24 mouse cellular contexts compared by ENCODE assay signal in genomic region chr7:144262666-144263065, GRCm38 (mm10).
DNase-seq lines count a peak whose midpoint lies in the region; ATAC-seq and TF ChIP-seq lines count a peak whose summit lies in the region.
"Had no signal": no experiment of that assay in that cellular context is flagged by ENCODE, and none has a peak within 500 bp of the region (broad histone marks: within the 10 kb centered on the region; RNA-seq: fewer than 3 reads in every experiment).

No protein-coding gene starts in this region.

- 61% methylated on average over 6 of the region's 6 CpGs for WGBS in kidney, adult 2 months
- WGBS in midbrain, embryonic 13.5 days = 80% methylated on average over 6 of the region's 6 CpGs

- no peak overlapping the region for H3K9ac ChIP-seq in midbrain, embryonic 13.5 days (replicated peaks)
- H3K9ac ChIP-seq: embryonic facial prominence, embryonic 13.5 days; embryonic facial prominence, embryonic 15.5 days; forebrain, embryonic 12.5 days had no signal

- no peak overlapping the region for H3K27ac ChIP-seq in kidney, adult 2 months (ENCODE audit: insufficient read depth, low read depth, low read length)
- no peak overlapping the region for H3K27ac ChIP-seq in midbrain, embryonic 13.5 days
- H3K27ac ChIP-seq: embryonic facial prominence, embryonic 13.5 days; embryonic facial prominence, embryonic 15.5 days; forebrain, embryonic 10.5 days; forebrain, embryonic 12.5 days had no signal

- no peak for TF ChIP-seq CTCF in kidney, adult 2 months (conservative IDR thresholded peaks at IDR 0.05; ENCODE audit: insufficient read depth, insufficient read length, low read depth, low read length)

- H3K9me3 ChIP-seq in midbrain, embryonic 13.5 days = no peaks in the 10 kb centered on the region
- H3K9me3 ChIP-seq: embryonic facial prominence, embryonic 13.5 days; embryonic facial prominence, embryonic 15.5 days; forebrain, embryonic 10.5 days; forebrain, embryonic 12.5 days had no signal

- 0 out of 2 replicates have a peak, but pooled peaks cover 2% of the 10 kb centered on the region for H3K4me1 ChIP-seq in kidney, adult 2 months (ENCODE audit: control insufficient read depth, insufficient read depth, low read length)
- peaks cover 6% of the 10 kb centered on the region for H3K4me1 ChIP-seq in midbrain, embryonic 13.5 days (replicated peaks)
- H3K4me1 ChIP-seq: embryonic facial prominence, embryonic 13.5 days; embryonic facial prominence, embryonic 15.5 days; forebrain, embryonic 10.5 days had no signal

- H3K4me3 ChIP-seq in kidney, adult 2 months (ENCODE audit: insufficient read depth, low read depth, low read length) = no peak overlapping the region
- H3K4me3 ChIP-seq in midbrain, embryonic 13.5 days (replicated peaks) = no peak overlapping the region
- H3K4me3 ChIP-seq: embryonic facial prominence, embryonic 13.5 days; embryonic facial prominence, embryonic 15.5 days; erythroblast, embryonic 14.5 days; forebrain, embryonic 10.5 days; forebrain, embryonic 12.5 days had no signal

- H3K36me3 ChIP-seq in kidney, adult 2 months (ENCODE audit: control insufficient read depth, insufficient read depth, low read length) = no peaks in the 10 kb centered on the region
- H3K36me3 ChIP-seq in midbrain, embryonic 13.5 days = no peaks in the 10 kb centered on the region
- H3K36me3 ChIP-seq: embryonic facial prominence, embryonic 13.5 days; embryonic facial prominence, embryonic 15.5 days; forebrain, embryonic 10.5 days; forebrain, embryonic 12.5 days had no signal

- H3K4me2 ChIP-seq in midbrain, embryonic 13.5 days (replicated peaks) = no peak overlapping the region
- H3K4me2 ChIP-seq: embryonic facial prominence, embryonic 13.5 days; embryonic facial prominence, embryonic 15.5 days; forebrain, embryonic 12.5 days had no signal

- peak; percentile 13 for DNase-seq in adrenal gland, postnatal 10 days
- DNase-seq in adrenal gland, postnatal 14 days = no peak
- DNase-seq in kidney, adult 2 months = peak; percentile 11
- DNase-seq in kidney, postnatal 10 days = no peak
- peak; percentile 72 for DNase-seq in Muller cell, postnatal 12 days (ENCODE audit: inconsistent ontology term)
- peak; percentile 64 for DNase-seq in retina, embryonic 14.5 days (ENCODE audit: low spot score)
- DNase-seq in T-cell, adult 2 months (ENCODE audit: low spot score) = no peak
- DNase-seq: adrenal gland, postnatal 25 days; cerebellum, adult 11 months; cerebellum, adult 18-20 months; cerebellum, adult 8-10 months; cerebellum, adult 9-11 months; cerebellum, postnatal 14 days; cerebellum, postnatal 36 days; embryo, embryonic 11 days had no signal

- H3K27me3 ChIP-seq in kidney, adult 2 months (replicated peaks; ENCODE audit: control insufficient read depth, insufficient read depth, low read length) = no peaks in the 10 kb centered on the region
- H3K27me3 ChIP-seq in midbrain, embryonic 13.5 days = no peaks in the 10 kb centered on the region
- H3K27me3 ChIP-seq: embryonic facial prominence, embryonic 13.5 days; Patski had no signal

- ATAC-seq in midbrain, embryonic 13.5 days = no peak
- ATAC-seq: forebrain, embryonic 14.5 days; forebrain, embryonic 16.5 days; Patski had no signal

- no peak for TF ChIP-seq POLR2A in kidney, adult 2 months (IDR thresholded peaks at IDR 0.05; ENCODE audit: low read depth, low read length)

Comparison
In these comparisons a context has a peak if more than half of its experiments do, and no peak if none do; other contexts are left out.
1. DNase-seq: peak in adrenal gland, postnatal 10 days (single experiment), kidney, adult 2 months (single experiment), Muller cell, postnatal 12 days (single experiment) and retina, embryonic 14.5 days (single experiment); none in adrenal gland, postnatal 14 days (single experiment), kidney, postnatal 10 days (single experiment) and T-cell, adult 2 months (single experiment).